Mouse (Mus musculus) heart, adult 2 months (tissue): ENCODE measurements around the gene Usp53. TPM values are rescaled to one million over a fixed set of nuclear protein-coding genes. Genes with fewer than 3 reads are reported as not detected.
"Not testable (repeated sequence)": the region's sequence is repeated elsewhere in the genome, so short reads cannot be mapped to it uniquely, and the experiment has no call there.

ENCODE experiments used
- DNase-seq, 2 experiments: peaks; one replicate each; pipeline ENCODE4 v3.0.0; 2021
- H3K27ac ChIP-seq: fragments of 200-600 bp; 2 replicates; pipeline ENCODE4 v1.8.1; 2022
- H3K27me3 ChIP-seq: fragments of 200-500 bp; 2 replicates; pipeline ENCODE4 v1.6.1; 2012; ENCODE audit warnings: mild to moderate bottlenecking, low read length, inconsistent platforms, mixed read lengths; ENCODE audit not compliant: control insufficient read depth, insufficient read depth
- H3K36me3 ChIP-seq: fragments of 200-500 bp; 2 replicates; pipeline ENCODE4 v1.6.1; 2012; ENCODE audit warnings: low read length, inconsistent platforms; ENCODE audit not compliant: control insufficient read depth, insufficient read depth
- H3K4me1 ChIP-seq: fragments of 200-500 bp; 2 replicates; pipeline ENCODE4 v1.6.1; 2011; ENCODE audit warnings: low read length; ENCODE audit not compliant: control insufficient read depth, insufficient read depth
- H3K4me3 ChIP-seq: fragments of 200-600 bp; 2 replicates; pipeline ENCODE4 v1.8.1; 2022
- H3K79me2 ChIP-seq: fragments of 200-500 bp; replicated peaks from 2 replicates; pipeline ENCODE4 v1.6.1; 2012; ENCODE audit warnings: mild to moderate bottlenecking, inconsistent platforms, low read length, moderate library complexity, mixed read lengths; ENCODE audit not compliant: control insufficient read depth, insufficient read depth
- H3K9ac ChIP-seq: fragments of 200-500 bp; 2 replicates; pipeline ENCODE4 v1.6.1; 2012; ENCODE audit warnings: low read depth, mild to moderate bottlenecking, control low read depth, inconsistent platforms, low read length, mixed read lengths
- CTCF ChIP-seq: fragments of 200-600 bp; IDR thresholded peaks from 2 replicates; pipeline ENCODE4 v1.8.1; 2022; ENCODE audit warnings: antibody characterized with exemption, mild to moderate bottlenecking, moderate library complexity
- EP300 ChIP-seq: fragments of 200-500 bp; IDR thresholded peaks from 2 replicates; pipeline ENCODE4 v1.6.1; 2011; ENCODE audit warnings: low read depth, low read length, control low read depth; ENCODE audit not compliant: insufficient read depth
- POLR2A ChIP-seq: fragments of 200-500 bp; IDR thresholded peaks from 2 replicates; pipeline ENCODE4 v1.6.1; 2011; ENCODE audit warnings: mild to moderate bottlenecking, low read depth, low read length, control low read depth; ENCODE audit not compliant: insufficient read depth
- WGBS: fragments of 180-500 bp; shearing (Covaris S2); methylation state at CpG from one replicate; pipeline ENCODE4 v1.1.7; 2018; 5-methylcytosine and 5-hydroxymethylcytosine counted together
- intact Hi-C: fragments of 180-260 bp; cut with DNase I; formaldehyde crosslinking; loops from one replicate; pipeline ENCODE4 v1.15.1; 2025
- polyA plus RNA-seq: library from polyadenylated mRNA; depleted of rRNA; stranded (reverse); fragments of >200 nt; gene quantifications from 2 replicates; pipeline ENCODE4 v1.2.3, GENCODE M21; 2012
- total RNA-seq, 2 experiments: library from RNA; stranded (reverse); gene quantifications; 2 replicates each; pipeline ENCODE4 v1.2.3; 2021

Usp53 gene
- total and polyA plus RNA-seq, 3 experiments, result 1.9 to 7.9 (median 7.5) TPM

GRCm38 (mm10) chr3:122943387-122943890 lies 40.9 kb downstream of the Usp53 start:
- Histone ChIP-seq H3K36me3 (peaks cover 10% of the 10 kb centered on the region), H3K79me2 (no peaks in the 10 kb centered on the region; the same call in 1 of the 2 replicates), H3K27ac (no peak overlapping the region; the same call in 1 of the 2 replicates), H3K4me3 (no peak overlapping the region), H3K27me3 (no peaks in the 10 kb centered on the region), H3K9ac (no peak overlapping the region), H3K4me1 (peaks cover 4% of the 10 kb centered on the region)
- DNase-seq, result no peak
- 68% methylated on average over 6 of the region's 6 CpGs for WGBS
- intact Hi-C loops, result loop anchor here (5.0 kb wide), 1 partner anchor 34 kb away; no protein-coding TSS in a partner anchor
- TF ChIP-seq EP300 (no peak), CTCF (no peak), POLR2A (no peak)

DNA sequence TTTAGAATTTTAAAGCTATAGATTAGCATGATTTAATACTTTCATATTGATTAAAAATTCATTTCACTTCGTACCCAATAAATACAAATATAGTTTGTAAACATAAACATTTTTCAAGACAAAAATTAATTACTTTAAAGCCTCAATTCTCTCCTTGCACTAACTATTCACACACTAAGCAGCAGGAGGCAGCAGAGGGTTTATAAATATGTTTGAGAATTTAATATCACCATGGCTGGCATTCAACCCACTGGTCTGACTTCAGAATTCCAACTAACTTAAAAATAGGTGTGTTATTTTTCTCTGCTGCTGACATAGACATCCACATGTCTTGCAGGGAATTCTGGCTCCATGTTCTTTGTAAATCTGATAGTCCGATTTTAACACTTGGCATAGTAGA lies 45.1 kb downstream of the Usp53 start:
- WGBS, result 56% methylated on average over 2 of the region's 2 CpGs
- TF ChIP-seq POLR2A (no peak), CTCF (peak; percentile 86), EP300 (no peak)
- intact Hi-C loops, result loop anchor here (1.0 to 10.0 kb wide), 3 partner anchors 164 to 416 kb away; no protein-coding TSS in a partner anchor
- Histone ChIP-seq H3K27ac (peak overlapping the region; percentile 61), H3K9ac (no peak overlapping the region), H3K79me2 (no peaks in the 10 kb centered on the region; the same call in 1 of the 2 replicates), H3K4me3 (no peak overlapping the region), H3K4me1 (peaks cover 4% of the 10 kb centered on the region), H3K36me3 (peaks cover 11% of the 10 kb centered on the region), H3K27me3 (no peaks in the 10 kb centered on the region)
- peak in 1 of 2 experiments; percentile 28 for DNase-seq

- not testable (repeated sequence) for H3K36me3 ChIP-seq, H3K4me1 ChIP-seq, DNase-seq, H3K4me3 ChIP-seq, H3K27ac ChIP-seq, H3K79me2 ChIP-seq, H3K9ac ChIP-seq, H3K27me3 ChIP-seq
- WGBS, result 87% methylated on average over 13 of the region's 13 CpGs
- intact Hi-C loops, result loop anchor here (10.0 kb wide), 1 partner anchor 418 kb away; no protein-coding TSS in a partner anchor
Measured at GRCm38 (mm10) chr3:122937176-122937575, 47.1 kb downstream of the Usp53 start.

GRCm38 (mm10) chr3:122932466-122932865 lies 51.8 kb downstream of the Usp53 start:
- intact Hi-C loops, result loop anchor here (10.0 kb wide), 1 partner anchor 422 kb away; no protein-coding TSS in a partner anchor
- no peaks in the 10 kb centered on the region for H3K79me2 ChIP-seq
- no peak overlapping the region for H3K4me3 ChIP-seq
- H3K9ac ChIP-seq, result no peak overlapping the region
- peaks cover 7% of the 10 kb centered on the region; the same call in 1 of the 2 replicates for H3K36me3 ChIP-seq
- DNase-seq, result no peak
- H3K27me3 ChIP-seq, result no peaks in the 10 kb centered on the region
- peaks cover 1% of the 10 kb centered on the region for H3K4me1 ChIP-seq
- H3K27ac ChIP-seq, result no peak overlapping the region
- TF ChIP-seq POLR2A (no peak), CTCF (no peak), EP300 (no peak)
- 94% methylated on average over 1 of the region's 1 CpGs for WGBS

DNA sequence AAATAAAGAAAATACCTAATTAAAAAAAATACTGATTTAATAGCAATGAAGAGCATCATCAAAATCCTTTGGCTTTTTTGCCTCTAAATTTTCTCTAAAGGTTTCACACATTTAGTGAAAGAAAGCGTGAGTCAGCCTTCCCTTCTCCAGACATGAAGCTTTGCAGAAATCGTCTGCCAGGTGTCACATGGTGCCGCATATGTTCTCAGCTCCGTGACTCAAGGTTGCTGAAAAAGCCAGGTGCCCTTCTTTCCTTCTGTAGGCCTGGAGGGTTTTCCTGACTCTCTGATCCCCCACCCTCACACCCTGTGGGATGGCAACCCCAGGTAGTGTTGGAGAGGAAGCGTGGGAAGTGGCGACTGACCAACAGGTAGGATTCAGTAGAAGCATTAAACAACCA lies 54.6 kb downstream of the Usp53 start:
- Histone ChIP-seq H3K27ac (no peak overlapping the region), H3K9ac (no peak overlapping the region), H3K27me3 (no peaks in the 10 kb centered on the region), H3K4me1 (peaks cover 3% of the 10 kb centered on the region), H3K36me3 (peaks cover 9% of the 10 kb centered on the region; the same call in 1 of the 2 replicates), H3K79me2 (no peaks in the 10 kb centered on the region), H3K4me3 (no peak overlapping the region)
- no peak for DNase-seq
- TF ChIP-seq EP300 (no peak), CTCF (no peak), POLR2A (no peak)
- 90% methylated on average over 6 of the region's 6 CpGs for WGBS
- intact Hi-C loops, result loop anchor here (10.0 kb wide), 3 partner anchors 425 to 1635 kb away; partner anchors contain the start of gene Alg14
